Mouse (Mus musculus): Measurements from ENCODE around the gene Ndst2. TPM values are rescaled to one million over a fixed set of nuclear protein-coding genes. Genes with fewer than 3 reads are reported as not detected.

The Ndst2 gene
- polyA plus RNA-seq, 1 experiment from 2014 or later = 24.4 TPM

GRCm38 (mm10) chr14:20748388-20748787, 14.0 kb upstream of the Ndst2 start:
- Histone ChIP-seq H3K36me3 (ENCODE audit: control insufficient read depth, insufficient read depth, low read length) (0 out of 2 replicates have a peak, but pooled peaks cover 3% of the 10 kb centered on the region), H3K4me1 (ENCODE audit: control insufficient read depth, insufficient read depth, low read length) (no peaks in the 10 kb centered on the region), H3K4me3 (ENCODE audit: low read depth, low read length) (no peak overlapping the region), H3K9ac (ENCODE audit: low read length) (no peak overlapping the region), H3K27ac (ENCODE audit: low read depth, low read length) (no peak overlapping the region), H3K4me2 (ENCODE audit: low read depth) (no peak overlapping the region), H3K9me3 (ENCODE audit: control insufficient read depth, low read length) (no peaks in the 10 kb centered on the region), H3K27me3 (ENCODE audit: control insufficient read depth, insufficient read depth, low read length) (no peaks in the 10 kb centered on the region)
- DNase-seq (ENCODE audit: low spot score) = no peak
- WGBS = 82% methylated on average over 4 of the region's 4 CpGs
- no peak for ATAC-seq (ENCODE audit: insufficient read depth, low FRiP score, low TSS enrichment)

GRCm38 (mm10) chr14:20746935-20747334, 12.6 kb upstream of the Ndst2 start:
- DNase-seq (ENCODE audit: low spot score) = no peak
- no peak for ATAC-seq (ENCODE audit: insufficient read depth, low FRiP score, low TSS enrichment)
- H3K4me3 ChIP-seq (ENCODE audit: low read depth, low read length) = no peak overlapping the region
- no peak overlapping the region for H3K27ac ChIP-seq (ENCODE audit: low read depth, low read length)
- H3K4me2 ChIP-seq (ENCODE audit: low read depth) = no peak overlapping the region
- H3K9me3 ChIP-seq (ENCODE audit: control insufficient read depth, low read length) = no peaks in the 10 kb centered on the region
- H3K27me3 ChIP-seq (ENCODE audit: control insufficient read depth, insufficient read depth, low read length) = no peaks in the 10 kb centered on the region
- 0 out of 2 replicates have a peak, but pooled peaks cover 3% of the 10 kb centered on the region for H3K36me3 ChIP-seq (ENCODE audit: control insufficient read depth, insufficient read depth, low read length)
- no peaks in the 10 kb centered on the region for H3K4me1 ChIP-seq (ENCODE audit: control insufficient read depth, insufficient read depth, low read length)
- H3K9ac ChIP-seq (ENCODE audit: low read length) = no peak overlapping the region
- 86% methylated on average over 3 of the region's 3 CpGs for WGBS

- no peak overlapping the region for H3K4me2 ChIP-seq (ENCODE audit: low read depth)
- no peak overlapping the region for H3K27ac ChIP-seq (ENCODE audit: low read depth, low read length)
- no peak overlapping the region for H3K4me3 ChIP-seq (ENCODE audit: low read depth, low read length)
- no peaks in the 10 kb centered on the region for H3K9me3 ChIP-seq (ENCODE audit: control insufficient read depth, low read length)
- no peak for DNase-seq (ENCODE audit: low spot score)
- no peak overlapping the region for H3K9ac ChIP-seq (ENCODE audit: low read length)
- ATAC-seq (ENCODE audit: insufficient read depth, low FRiP score, low TSS enrichment) = no peak
- H3K27me3 ChIP-seq (ENCODE audit: control insufficient read depth, insufficient read depth, low read length) = no peaks in the 10 kb centered on the region
- 0 out of 2 replicates have a peak, but pooled peaks cover 3% of the 10 kb centered on the region for H3K36me3 ChIP-seq (ENCODE audit: control insufficient read depth, insufficient read depth, low read length)
- no peaks in the 10 kb centered on the region for H3K4me1 ChIP-seq (ENCODE audit: control insufficient read depth, insufficient read depth, low read length)
- 96% methylated on average over 3 of the region's 3 CpGs for WGBS
These were observed 9.3 kb upstream of the Ndst2 start for GRCm38 (mm10) chr14:20743614-20744013.

- Histone ChIP-seq H3K27ac (ENCODE audit: low read depth, low read length) (no peak overlapping the region), H3K9ac (ENCODE audit: low read length) (no peak overlapping the region)
- 92% methylated on average over 9 of the region's 9 CpGs for WGBS
These were observed 6.9 kb upstream of the Ndst2 start for GRCm38 (mm10) chr14:20741301-20741700.

GRCm38 (mm10) chr14:20738511-20738910, 4.1 kb upstream of the Ndst2 start:
- H3K27me3 ChIP-seq (ENCODE audit: control insufficient read depth, insufficient read depth, low read length) = no peaks in the 10 kb centered on the region
- no peaks in the 10 kb centered on the region; the same call in 1 of the 2 replicates for H3K4me1 ChIP-seq (ENCODE audit: control insufficient read depth, insufficient read depth, low read length)
- no peak for DNase-seq (ENCODE audit: low spot score)
- H3K36me3 ChIP-seq (ENCODE audit: control insufficient read depth, insufficient read depth, low read length) = peaks cover 7% of the 10 kb centered on the region; the same call in 1 of the 2 replicates
- no peak overlapping the region for H3K27ac ChIP-seq (ENCODE audit: low read depth, low read length)
- H3K4me2 ChIP-seq (ENCODE audit: low read depth) = no peak overlapping the region
- 86% methylated on average over 8 of the region's 8 CpGs for WGBS
- no peak overlapping the region for H3K9ac ChIP-seq (ENCODE audit: low read length)
- H3K9me3 ChIP-seq (ENCODE audit: control insufficient read depth, low read length) = no peaks in the 10 kb centered on the region
- no peak overlapping the region for H3K4me3 ChIP-seq (ENCODE audit: low read depth, low read length)
- ATAC-seq (ENCODE audit: insufficient read depth, low FRiP score, low TSS enrichment) = no peak

More at GRCm38 (mm10) chr14:20741301-20741700, 6.9 kb upstream of the Ndst2 start:
- Histone ChIP-seq H3K4me1 (ENCODE audit: control insufficient read depth, insufficient read depth, low read length) (no peaks in the 10 kb centered on the region), H3K4me3 (ENCODE audit: low read depth, low read length) (no peak overlapping the region), H3K4me2 (ENCODE audit: low read depth) (no peak overlapping the region), H3K9me3 (ENCODE audit: control insufficient read depth, low read length) (no peaks in the 10 kb centered on the region), H3K27me3 (ENCODE audit: control insufficient read depth, insufficient read depth, low read length) (no peaks in the 10 kb centered on the region), H3K36me3 (ENCODE audit: control insufficient read depth, insufficient read depth, low read length) (0 out of 2 replicates have a peak, but pooled peaks cover 5% of the 10 kb centered on the region)
- DNase-seq (ENCODE audit: low spot score) (no peak), ATAC-seq (ENCODE audit: insufficient read depth, low FRiP score, low TSS enrichment) (no peak)

GRCm38 (mm10) chr14:20737306-20737705, 2.9 kb upstream of the Ndst2 start:
- WGBS = 54% methylated on average over 14 of the region's 14 CpGs
- DNase-seq (ENCODE audit: low spot score) = peak; percentile 40
- Histone ChIP-seq H3K9ac (ENCODE audit: low read length) (no peak overlapping the region), H3K27ac (ENCODE audit: low read depth, low read length) (no peak overlapping the region), H3K36me3 (ENCODE audit: control insufficient read depth, insufficient read depth, low read length) (peaks cover 7% of the 10 kb centered on the region; the same call in 1 of the 2 replicates), H3K4me3 (ENCODE audit: low read depth, low read length) (no peak overlapping the region), H3K4me2 (ENCODE audit: low read depth) (no peak overlapping the region), H3K9me3 (ENCODE audit: control insufficient read depth, low read length) (no peaks in the 10 kb centered on the region), H3K4me1 (ENCODE audit: control insufficient read depth, insufficient read depth, low read length) (peaks cover 4% of the 10 kb centered on the region), H3K27me3 (ENCODE audit: control insufficient read depth, insufficient read depth, low read length) (no peaks in the 10 kb centered on the region)
- no peak for ATAC-seq (ENCODE audit: insufficient read depth, low FRiP score, low TSS enrichment)

- 91% methylated on average over 13 of the region's 13 CpGs for WGBS
- Histone ChIP-seq H3K27me3 (ENCODE audit: control insufficient read depth, insufficient read depth, low read length) (no peaks in the 10 kb centered on the region), H3K9ac (ENCODE audit: low read length) (no peak overlapping the region), H3K36me3 (ENCODE audit: control insufficient read depth, insufficient read depth, low read length) (peaks cover 7% of the 10 kb centered on the region; the same call in 1 of the 2 replicates), H3K4me2 (ENCODE audit: low read depth) (no peak overlapping the region), H3K9me3 (ENCODE audit: control insufficient read depth, low read length) (no peaks in the 10 kb centered on the region), H3K4me3 (ENCODE audit: low read depth, low read length) (no peak overlapping the region), H3K4me1 (ENCODE audit: control insufficient read depth, insufficient read depth, low read length) (peaks cover 4% of the 10 kb centered on the region), H3K27ac (ENCODE audit: low read depth, low read length) (no peak overlapping the region)
- no peak for ATAC-seq (ENCODE audit: insufficient read depth, low FRiP score, low TSS enrichment)
- DNase-seq (ENCODE audit: low spot score) = no peak
These were observed 1.6 kb upstream of the Ndst2 start for GRCm38 (mm10) chr14:20735892-20736390.

GRCm38 (mm10) chr14:20735052-20735451, 690 bp upstream of the Ndst2 start:
- DNase-seq (ENCODE audit: low spot score) (no peak), ATAC-seq (ENCODE audit: insufficient read depth, low FRiP score, low TSS enrichment) (no peak)
- no peaks in the 10 kb centered on the region for H3K27me3 ChIP-seq (ENCODE audit: control insufficient read depth, insufficient read depth, low read length)
- peaks cover 9% of the 10 kb centered on the region; the same call in 1 of the 2 replicates for H3K36me3 ChIP-seq (ENCODE audit: control insufficient read depth, insufficient read depth, low read length)
- no peak overlapping the region for H3K9ac ChIP-seq (ENCODE audit: low read length)
- 79% methylated on average over 2 of the region's 2 CpGs for WGBS
- no peak overlapping the region for H3K4me2 ChIP-seq (ENCODE audit: low read depth)
- H3K4me3 ChIP-seq (ENCODE audit: low read depth, low read length) = no peak overlapping the region
- no peak overlapping the region for H3K27ac ChIP-seq (ENCODE audit: low read depth, low read length)
- peaks cover 4% of the 10 kb centered on the region for H3K4me1 ChIP-seq (ENCODE audit: control insufficient read depth, insufficient read depth, low read length)
- no peaks in the 10 kb centered on the region for H3K9me3 ChIP-seq (ENCODE audit: control insufficient read depth, low read length)
